Mouse (Mus musculus) kidney, adult 2 months (tissue): ENCODE results near the gene Mettl4.

ENCODE experiments used
- CTCF ChIP-seq: fragments of 200-500 bp; conservative IDR thresholded peaks from 2 replicates; pipeline ENCODE4 v1.5.1; 2011; ENCODE audit warnings: low read depth, mild to moderate bottlenecking, control low read depth, low read length, moderate library complexity, mixed read lengths; ENCODE audit not compliant: insufficient read depth, insufficient read length
- POLR2A ChIP-seq: fragments of 200-500 bp; IDR thresholded peaks from one replicate; pipeline ENCODE4 v1.6.1; 2011; ENCODE audit warnings: low read depth, low read length, control low read depth

GRCm38 (mm10) chr17:94735437-94735836 is 14.4 kb downstream of the Mettl4 start:
- TF ChIP-seq POLR2A (no peak), CTCF (0 out of 2 replicates have a peak, but pooled peaks have one; percentile 16)
